Mouse (Mus musculus): ENCODE results near the gene B4galt7. TPM values are rescaled to one million over a fixed set of nuclear protein-coding genes. Genes with fewer than 3 reads are reported as not detected.
"Not testable (repeated sequence)": the region's sequence is repeated elsewhere in the genome, so short reads cannot be mapped to it uniquely, and the experiment has no call there.

B4galt7 gene
- polyA plus RNA-seq, 1 experiment from 2014 or later = 51.4 TPM

- 98% methylated on average over 2 of the region's 2 CpGs for WGBS
- no peak for ATAC-seq (replicated peaks)
- Histone ChIP-seq H3K9me3 (no peaks in the 10 kb centered on the region), H3K27me3 (replicated peaks) (no peaks in the 10 kb centered on the region), H3K4me1 (peaks cover 20% of the 10 kb centered on the region), H3K4me2 (no peak within 1 kb of the TSS), H3K9ac (no peak within 1 kb of the TSS), H3K27ac (no peak within 1 kb of the TSS), H3K36me3 (replicated peaks) (no peaks in the 10 kb centered on the region), H3K4me3 (no peak within 1 kb of the TSS)
Observed at GRCm38 (mm10) chr13:55573432-55573831, 26.3 kb upstream of the B4galt7 start, which contains the start of gene Tmed9. Gene Tmed9, plus strand, starts transcription at chr13:55573732.

GRCm38 (mm10) chr13:55574321-55574720 is 25.4 kb upstream of the B4galt7 start:
- Histone ChIP-seq H3K36me3 (replicated peaks) (no peaks in the 10 kb centered on the region), H3K27ac (no peak overlapping the region), H3K27me3 (replicated peaks) (no peaks in the 10 kb centered on the region), H3K9ac (no peak overlapping the region), H3K4me2 (no peak overlapping the region), H3K9me3 (no peaks in the 10 kb centered on the region), H3K4me1 (peaks cover 13% of the 10 kb centered on the region), H3K4me3 (no peak overlapping the region)
- ATAC-seq (replicated peaks) = no peak
- 73% methylated on average over 5 of the region's 5 CpGs for WGBS

GRCm38 (mm10) chr13:55575932-55576331 is 23.8 kb upstream of the B4galt7 start:
- no peaks in the 10 kb centered on the region for H3K9me3 ChIP-seq
- H3K27me3 ChIP-seq (replicated peaks) = no peaks in the 10 kb centered on the region
- no peak overlapping the region for H3K4me2 ChIP-seq
- H3K4me1 ChIP-seq = peaks cover 6% of the 10 kb centered on the region
- no peak for ATAC-seq (replicated peaks)
- no peaks in the 10 kb centered on the region for H3K36me3 ChIP-seq (replicated peaks)
- no peak overlapping the region for H3K9ac ChIP-seq
- WGBS = 63% methylated on average over 5 of the region's 5 CpGs
- no peak overlapping the region for H3K27ac ChIP-seq
- H3K4me3 ChIP-seq = no peak overlapping the region

- H3K9ac ChIP-seq; H3K27me3 ChIP-seq (replicated peaks); H3K27ac ChIP-seq; H3K36me3 ChIP-seq (replicated peaks); H3K4me1 ChIP-seq; H3K4me2 ChIP-seq; H3K4me3 ChIP-seq; ATAC-seq (replicated peaks); H3K9me3 ChIP-seq: not testable (repeated sequence)
- 90% methylated on average over 7 of the region's 7 CpGs for WGBS
Observed at GRCm38 (mm10) chr13:55576872-55577271, 22.8 kb upstream of the B4galt7 start.

GRCm38 (mm10) chr13:55578086-55578485 is 21.6 kb upstream of the B4galt7 start:
- WGBS = 88% methylated on average over 4 of the region's 4 CpGs
- H3K4me1 ChIP-seq = no peaks in the 10 kb centered on the region
- no peak overlapping the region for H3K27ac ChIP-seq
- H3K4me2 ChIP-seq = no peak overlapping the region
- H3K4me3 ChIP-seq = no peak overlapping the region
- H3K9ac ChIP-seq = no peak overlapping the region
- no peaks in the 10 kb centered on the region for H3K9me3 ChIP-seq
- no peak for ATAC-seq (replicated peaks)
- H3K36me3 ChIP-seq (replicated peaks) = no peaks in the 10 kb centered on the region
- H3K27me3 ChIP-seq (replicated peaks) = no peaks in the 10 kb centered on the region

- peaks cover 16% of the 10 kb centered on the region for H3K4me1 ChIP-seq
- H3K9ac ChIP-seq = no peak overlapping the region
- H3K4me2 ChIP-seq = peak overlapping the region; percentile 75; the same call in 1 of the 2 replicates
- peak; percentile 18; the same call in 1 of the 2 replicates for ATAC-seq (replicated peaks)
- no peak overlapping the region for H3K4me3 ChIP-seq
- 74% methylated on average over 4 of the region's 4 CpGs for WGBS
- H3K27me3 ChIP-seq (replicated peaks) = no peaks in the 10 kb centered on the region
- peaks cover 17% of the 10 kb centered on the region for H3K36me3 ChIP-seq (replicated peaks)
- H3K27ac ChIP-seq = no peak overlapping the region
- no peaks in the 10 kb centered on the region for H3K9me3 ChIP-seq
Observed at GRCm38 (mm10) chr13:55591961-55592490, 7.7 kb upstream of the B4galt7 start.

- Histone ChIP-seq H3K27me3 (replicated peaks) (no peaks in the 10 kb centered on the region), H3K36me3 (replicated peaks) (peaks cover 21% of the 10 kb centered on the region), H3K9me3 (no peaks in the 10 kb centered on the region), H3K4me2 (peak overlapping the region; percentile 75), H3K9ac (peak overlapping the region; percentile 77), H3K4me3 (peak overlapping the region; percentile 69), H3K27ac (peak overlapping the region; percentile 85), H3K4me1 (peaks cover 16% of the 10 kb centered on the region)
- peak; percentile 98 for ATAC-seq (replicated peaks)
- 3% methylated on average over 29 of the region's 29 CpGs for WGBS
Observed at GRCm38 (mm10) chr13:55592512-55593253, 7.0 kb upstream of the B4galt7 start.

GRCm38 (mm10) chr13:55593254-55593747 is 6.4 kb upstream of the B4galt7 start:
- H3K36me3 ChIP-seq (replicated peaks) = peaks cover 21% of the 10 kb centered on the region
- ATAC-seq (replicated peaks) = peak; percentile 60
- peak overlapping the region; percentile 69 for H3K4me3 ChIP-seq
- H3K4me2 ChIP-seq = peak overlapping the region; percentile 75
- H3K27me3 ChIP-seq (replicated peaks) = no peaks in the 10 kb centered on the region
- H3K9me3 ChIP-seq = no peaks in the 10 kb centered on the region
- H3K9ac ChIP-seq = peak overlapping the region; percentile 77
- peaks cover 16% of the 10 kb centered on the region for H3K4me1 ChIP-seq
- under 1% methylated on average over 31 of the region's 31 CpGs for WGBS
- peak overlapping the region; percentile 85 for H3K27ac ChIP-seq

- H3K27me3 ChIP-seq (replicated peaks) = no peaks in the 10 kb centered on the region
- no peaks in the 10 kb centered on the region for H3K9me3 ChIP-seq
- H3K4me2 ChIP-seq = no peak overlapping the region
- no peak overlapping the region for H3K27ac ChIP-seq
- no peak overlapping the region for H3K9ac ChIP-seq
- no peak overlapping the region for H3K4me3 ChIP-seq
- ATAC-seq (replicated peaks) = no peak
- 89% methylated on average over 12 of the region's 12 CpGs for WGBS
- H3K4me1 ChIP-seq = peaks cover 22% of the 10 kb centered on the region
- peaks cover 21% of the 10 kb centered on the region for H3K36me3 ChIP-seq (replicated peaks)
Observed at GRCm38 (mm10) chr13:55595375-55595774, 4.3 kb upstream of the B4galt7 start.

- H3K9ac ChIP-seq = no peak overlapping the region
- no peak overlapping the region for H3K27ac ChIP-seq
- H3K9me3 ChIP-seq = no peaks in the 10 kb centered on the region
- H3K27me3 ChIP-seq (replicated peaks) = no peaks in the 10 kb centered on the region
- WGBS = 96% methylated on average over 12 of the region's 12 CpGs
- H3K4me1 ChIP-seq = peaks cover 35% of the 10 kb centered on the region
- no peak overlapping the region for H3K4me3 ChIP-seq
- no peak overlapping the region for H3K4me2 ChIP-seq
- no peak for ATAC-seq (replicated peaks)
- peaks cover 21% of the 10 kb centered on the region for H3K36me3 ChIP-seq (replicated peaks)
Observed at GRCm38 (mm10) chr13:55596802-55597201, 2.9 kb upstream of the B4galt7 start.

- ATAC-seq (replicated peaks) = 0 out of 2 replicates have a peak, but pooled peaks have one; percentile 5
- peak overlapping the region; percentile 81 for H3K27ac ChIP-seq
Observed at GRCm38 (mm10) chr13:55600657-55601056, 961 bp downstream of the B4galt7 start.

GRCm38 (mm10) chr13:55601611-55602010 is 1.9 kb downstream of the B4galt7 start:
- Histone ChIP-seq H3K9ac (no peak overlapping the region), H3K4me1 (peaks cover 27% of the 10 kb centered on the region), H3K36me3 (replicated peaks) (peaks cover 14% of the 10 kb centered on the region), H3K4me2 (peak overlapping the region; percentile 59; the same call in 1 of the 2 replicates), H3K9me3 (no peaks in the 10 kb centered on the region), H3K4me3 (no peak overlapping the region), H3K27me3 (replicated peaks) (no peaks in the 10 kb centered on the region), H3K27ac (no peak overlapping the region)
- WGBS = 12% methylated on average over 3 of the region's 3 CpGs
- ATAC-seq (replicated peaks) = no peak

More at GRCm38 (mm10) chr13:55600657-55601056, 961 bp downstream of the B4galt7 start:
- 23% methylated on average over 9 of the region's 9 CpGs for WGBS
- Histone ChIP-seq H3K36me3 (replicated peaks) (peaks cover 16% of the 10 kb centered on the region), H3K27me3 (replicated peaks) (no peaks in the 10 kb centered on the region), H3K4me3 (peak overlapping the region; percentile 98), H3K4me1 (peaks cover 27% of the 10 kb centered on the region), H3K4me2 (peak overlapping the region; percentile 59), H3K9me3 (no peaks in the 10 kb centered on the region), H3K9ac (peak overlapping the region; percentile 99)
